Mouse (Mus musculus) splenic B cell, adult 2 months (primary cell): ENCODE measurements around the gene Cfap57.
"Not testable (repeated sequence)": the region's sequence is repeated elsewhere in the genome, so short reads cannot be mapped to it uniquely, and the experiment has no call there.

Experiments
- DNase-seq: peaks from one replicate; pipeline ENCODE4 v3.0.0-alpha.2; 2011; ENCODE audit warnings: low read depth, low spot score
- H3K27me3 ChIP-seq: 2 replicates; pipeline ENCODE4 v1.6.1; 2012; ENCODE audit warnings: mild to moderate bottlenecking, low read length, moderate library complexity, mixed read lengths; ENCODE audit not compliant: control insufficient read depth, poor library complexity, insufficient read depth, severe bottlenecking
- H3K36me3 ChIP-seq: 2 replicates; pipeline ENCODE4 v1.6.1; 2012; ENCODE audit warnings: mild to moderate bottlenecking, low read length, moderate library complexity, mixed read lengths; ENCODE audit not compliant: control insufficient read depth, poor library complexity, insufficient read depth, severe bottlenecking

Cfap57 gene

DNA sequence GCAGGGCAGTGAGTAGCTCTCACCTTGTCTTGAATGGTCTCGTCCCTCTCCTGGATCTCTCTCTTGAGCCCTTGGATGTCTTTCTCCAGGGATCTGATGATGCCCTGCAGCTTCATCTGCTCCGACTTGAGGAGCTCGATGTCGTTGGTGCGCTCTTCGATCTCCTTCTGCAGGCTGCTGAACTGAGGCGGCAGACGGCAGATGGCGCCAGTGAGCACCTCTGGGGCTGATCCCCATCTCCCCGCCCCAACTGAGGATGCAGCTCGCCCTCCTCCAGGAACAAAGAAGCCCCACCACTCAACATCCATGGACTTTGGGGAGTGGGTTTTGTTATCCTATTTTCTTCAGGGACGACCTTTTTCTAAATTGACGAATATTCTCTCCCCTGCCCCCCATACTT, 41.3 kb downstream of the Cfap57 start:
- DNase-seq, result peak; percentile 32

GRCm38 (mm10) chr4:118576097-118576496, 44.5 kb downstream of the Cfap57 start:
- peak; percentile 64 for DNase-seq
- H3K27me3 ChIP-seq, result no peaks in the 10 kb centered on the region
- H3K36me3 ChIP-seq, result no peaks in the 10 kb centered on the region

More for the DNA sequence above, 41.3 kb downstream of the Cfap57 start:
- H3K27me3 ChIP-seq, result no peaks in the 10 kb centered on the region
- no peaks in the 10 kb centered on the region for H3K36me3 ChIP-seq

DNA sequence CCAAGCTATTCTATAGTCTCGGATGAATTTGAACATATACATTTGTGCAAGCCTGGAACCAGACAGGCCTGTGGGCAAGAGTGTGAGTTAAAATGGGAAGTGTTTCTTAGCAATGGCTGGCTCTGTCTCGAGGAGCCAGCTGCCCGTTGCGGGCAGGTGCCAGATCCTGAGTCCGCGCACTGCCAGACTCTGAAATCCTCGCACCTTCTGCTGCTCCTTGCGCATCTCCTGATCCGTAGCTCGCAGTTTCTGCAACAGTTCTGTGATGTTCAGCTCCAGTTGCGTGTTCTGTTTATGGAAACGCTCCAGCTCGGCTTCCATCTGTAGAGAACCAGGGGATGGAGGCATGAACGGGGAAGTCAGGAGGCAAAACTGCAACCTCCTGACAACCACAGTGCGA, 49.1 kb downstream of the Cfap57 start:
- H3K36me3 ChIP-seq, result no peaks in the 10 kb centered on the region
- no peak for DNase-seq
- no peaks in the 10 kb centered on the region for H3K27me3 ChIP-seq

DNA sequence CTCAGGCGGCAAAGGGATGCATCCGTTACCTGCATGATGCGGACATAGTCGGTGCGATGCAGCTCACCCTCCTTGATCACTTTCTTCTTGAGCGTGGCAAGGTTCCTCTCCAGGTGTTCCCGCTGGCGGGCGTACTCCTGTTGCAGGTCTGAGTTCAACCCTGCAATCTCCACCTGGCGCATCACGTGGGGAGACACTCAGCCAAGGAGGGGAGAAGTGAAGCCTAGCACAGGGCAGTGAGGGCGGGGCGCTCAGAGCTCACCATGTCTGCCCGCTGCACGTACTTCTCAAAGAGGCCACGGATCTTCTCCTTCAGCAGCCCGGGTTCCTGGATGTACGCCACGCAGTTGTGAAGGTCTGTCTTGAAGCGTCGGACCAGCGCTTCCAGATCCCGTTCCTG, 51.3 kb downstream of the Cfap57 start:
- no peaks in the 10 kb centered on the region for H3K27me3 ChIP-seq
- DNase-seq, result no peak
- H3K36me3 ChIP-seq, result no peaks in the 10 kb centered on the region

DNA sequence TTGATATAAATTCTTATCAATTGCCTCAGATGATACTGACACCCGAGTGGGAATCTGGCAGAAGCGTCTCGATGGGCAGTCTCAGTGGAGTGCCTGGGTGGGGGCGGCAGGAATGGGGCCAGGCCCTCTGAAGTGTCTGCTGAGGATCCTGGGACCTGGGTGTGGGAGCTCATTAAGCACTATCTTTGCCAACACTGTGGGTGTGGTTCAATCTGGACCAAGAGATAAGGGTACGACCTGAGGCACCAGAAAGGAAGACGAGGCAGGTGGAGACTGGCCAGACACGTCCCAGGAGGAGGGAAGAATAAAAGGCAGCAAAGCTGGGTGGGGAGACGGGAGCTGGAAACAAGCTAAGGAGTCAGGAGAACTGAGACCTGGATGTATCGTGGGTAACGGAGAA, 51.9 kb downstream of the Cfap57 start:
- no peak for DNase-seq

GRCm38 (mm10) chr4:118566161-118566676, 54.4 kb downstream of the Cfap57 start:
- Histone ChIP-seq H3K27me3 (no peaks in the 10 kb centered on the region), H3K36me3 (no peaks in the 10 kb centered on the region)
- DNase-seq, result peak; percentile 26

More for the DNA sequence above, 51.9 kb downstream of the Cfap57 start:
- H3K27me3 ChIP-seq, result no peaks in the 10 kb centered on the region
- H3K36me3 ChIP-seq, result no peaks in the 10 kb centered on the region

- DNase-seq, result no peak
- Histone ChIP-seq H3K27me3 (no peaks in the 10 kb centered on the region), H3K36me3 (no peaks in the 10 kb centered on the region)
Measured at GRCm38 (mm10) chr4:118564926-118565279, 55.7 kb downstream of the Cfap57 start.

- Histone ChIP-seq H3K27me3 (no peaks in the 10 kb centered on the region), H3K36me3 (no peaks in the 10 kb centered on the region)
- no peak for DNase-seq
Measured at GRCm38 (mm10) chr4:118564062-118564925, 56.3 kb downstream of the Cfap57 start.

- no peak for DNase-seq
- H3K36me3 ChIP-seq, result no peaks in the 10 kb centered on the region
Measured at GRCm38 (mm10) chr4:118553039-118553649, 67.4 kb downstream of the Cfap57 start.

GRCm38 (mm10) chr4:118548130-118548480, 72.5 kb downstream of the Cfap57 start:
- not testable (repeated sequence) for H3K36me3 ChIP-seq, H3K27me3 ChIP-seq
- peak; percentile 73 for DNase-seq

More at GRCm38 (mm10) chr4:118553039-118553649, 67.4 kb downstream of the Cfap57 start:
- H3K27me3 ChIP-seq, result no peaks in the 10 kb centered on the region

- not testable (repeated sequence) for H3K36me3 ChIP-seq, DNase-seq, H3K27me3 ChIP-seq
Measured at GRCm38 (mm10) chr4:118547424-118548129, 73.0 kb downstream of the Cfap57 start.

DNA sequence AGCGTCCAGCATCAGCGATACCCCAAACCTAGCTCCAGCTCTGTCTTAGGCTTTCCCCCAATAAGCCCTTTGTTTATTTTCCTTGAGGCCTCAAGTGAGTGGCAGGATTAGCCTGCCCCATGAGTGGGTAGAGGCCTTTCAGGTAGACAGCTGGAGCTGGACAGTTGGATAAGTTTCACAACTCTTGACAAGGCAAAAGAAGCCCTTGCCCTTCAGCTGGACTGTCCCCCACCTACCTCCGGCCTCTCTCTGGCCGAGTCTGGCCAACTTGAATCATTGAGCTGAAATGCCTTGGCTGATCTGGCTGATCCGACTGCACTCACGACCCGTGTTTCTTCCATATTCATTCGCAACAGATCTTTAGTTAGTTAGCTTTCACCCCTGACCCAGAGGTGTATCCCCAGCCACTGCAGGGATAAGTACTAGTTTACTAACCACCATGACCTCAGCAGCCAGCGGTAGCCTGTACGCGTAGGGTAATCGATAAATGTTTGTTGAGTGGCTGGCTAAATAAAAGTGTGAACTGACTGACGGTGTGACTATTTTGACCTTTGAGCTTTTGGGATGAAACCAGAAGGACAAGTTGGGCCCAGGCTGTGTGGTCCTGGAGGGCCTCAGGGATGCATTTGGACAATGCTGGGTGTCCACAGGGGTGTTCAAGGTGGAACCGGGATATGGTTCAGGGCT, 76.0 kb downstream of the Cfap57 start:
- H3K27me3 ChIP-seq, result no peaks in the 10 kb centered on the region
- no peaks in the 10 kb centered on the region for H3K36me3 ChIP-seq
- DNase-seq, result no peak

- DNase-seq, result peak; percentile 3
Measured at GRCm38 (mm10) chr4:118543592-118544260, 76.9 kb downstream of the Cfap57 start, which contains the start of gene Tmem125. TSS of gene Tmem125 (minus strand) at chr4:118544044.

DNA sequence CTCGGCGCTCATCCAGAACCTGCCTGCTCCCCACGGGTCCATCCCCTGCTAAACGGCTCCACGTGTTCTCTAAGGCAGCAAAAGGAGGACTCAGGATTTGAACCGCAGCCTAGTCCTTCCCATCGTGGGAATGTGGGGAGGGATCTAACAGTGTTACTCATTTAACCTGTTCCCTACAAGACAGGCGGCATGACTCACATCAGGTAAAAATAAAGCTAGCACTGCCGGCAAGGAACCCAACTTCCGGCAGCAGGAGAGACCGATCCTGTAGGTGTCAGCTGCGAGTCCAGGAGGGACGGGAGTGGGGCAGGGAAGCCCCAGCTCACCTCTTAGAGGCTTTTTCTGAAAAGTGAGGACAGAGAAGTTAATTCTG, 77.4 kb downstream of the Cfap57 start:
- Histone ChIP-seq H3K27me3 (no peaks in the 10 kb centered on the region), H3K36me3 (no peaks in the 10 kb centered on the region)
- DNase-seq, result no peak

More at GRCm38 (mm10) chr4:118543592-118544260, 76.9 kb downstream of the Cfap57 start, which contains the start of gene Tmem125:
- Histone ChIP-seq H3K36me3 (no peaks in the 10 kb centered on the region), H3K27me3 (no peaks in the 10 kb centered on the region)
